Mouse (Mus musculus): ENCODE results near the gene Sympk. TPM values are rescaled to one million over a fixed set of nuclear protein-coding genes. Genes with fewer than 3 reads are reported as not detected.

Gene Sympk
- 10.4 and 11.8 TPM in 2 replicates for polyA plus RNA-seq (2015; fragmentation: Nextera tagmentation; extraction: Ambion mirVana)

- Histone ChIP-seq H3K4me1 (ENCODE audit: insufficient read depth, low read depth, low read length) (no peaks in the 10 kb centered on the region; the same call in 1 of the 2 replicates), H3K4me2 (replicated peaks; ENCODE audit: low read depth, low read length) (peak within 1 kb of the TSS; percentile 85), H3K27me3 (replicated peaks; ENCODE audit: insufficient read depth, low read length) (peaks cover 15% of the 10 kb centered on the region), H3K4me3 (ENCODE audit: low read depth, low read length) (peak within 1 kb of the TSS; percentile 88), H3K27ac (ENCODE audit: low read length) (peak within 1 kb of the TSS; percentile 57; the same call in 1 of the 2 replicates), H3K9ac (replicated peaks; ENCODE audit: low read depth) (peak within 1 kb of the TSS; percentile 62), H3K9me3 (ENCODE audit: low read length) (no peaks in the 10 kb centered on the region), H3K36me3 (ENCODE audit: insufficient read depth, low read length) (0 out of 2 replicates have a peak, but pooled peaks cover 5% of the 10 kb centered on the region)
- 0% methylated on average over 43 of the region's 50 CpGs for WGBS
- peak; percentile 98 for DNase-seq (ENCODE audit: low spot score)
- ATAC-seq, result peak; percentile 97
- no peak for TF ChIP-seq EP300 (IDR thresholded peaks at IDR 0.05)
- TF ChIP-seq CTCF (IDR thresholded peaks at IDR 0.05), result no peak
Observed at GRCm38 (mm10) chr7:19024096-19024506, at the start of gene Sympk. Sympk (plus strand) TSS chr7:19024377.

- no peak for ATAC-seq
- 66% methylated on average over 9 of the region's 9 CpGs for WGBS
- no peak for DNase-seq (ENCODE audit: low spot score)
- Histone ChIP-seq H3K4me2 (replicated peaks; ENCODE audit: low read depth, low read length) (no peak overlapping the region), H3K9ac (replicated peaks; ENCODE audit: low read depth) (no peak overlapping the region), H3K4me1 (ENCODE audit: insufficient read depth, low read depth, low read length) (no peaks in the 10 kb centered on the region), H3K27me3 (replicated peaks; ENCODE audit: insufficient read depth, low read length) (no peaks in the 10 kb centered on the region), H3K36me3 (ENCODE audit: insufficient read depth, low read length) (no peaks in the 10 kb centered on the region), H3K27ac (ENCODE audit: low read length) (no peak overlapping the region), H3K9me3 (ENCODE audit: low read length) (no peaks in the 10 kb centered on the region), H3K4me3 (ENCODE audit: low read depth, low read length) (no peak overlapping the region)
- TF ChIP-seq EP300 (IDR thresholded peaks at IDR 0.05) (no peak), CTCF (IDR thresholded peaks at IDR 0.05) (no peak)
Observed at GRCm38 (mm10) chr7:18978381-18978780, 45.8 kb upstream of the Sympk start.

GRCm38 (mm10) chr7:18986503-18986902 is 37.7 kb upstream of the Sympk start:
- H3K36me3 ChIP-seq (ENCODE audit: insufficient read depth, low read length), result no peaks in the 10 kb centered on the region
- 50% methylated on average over 2 of the region's 2 CpGs for WGBS
- H3K9me3 ChIP-seq (ENCODE audit: low read length), result no peaks in the 10 kb centered on the region
- no peak for TF ChIP-seq EP300 (IDR thresholded peaks at IDR 0.05)
- no peak for TF ChIP-seq CTCF (IDR thresholded peaks at IDR 0.05)
- H3K27me3 ChIP-seq (replicated peaks; ENCODE audit: insufficient read depth, low read length), result no peaks in the 10 kb centered on the region
- DNase-seq (ENCODE audit: low spot score), result no peak
- peaks cover 7% of the 10 kb centered on the region; the same call in 1 of the 2 replicates for H3K4me1 ChIP-seq (ENCODE audit: insufficient read depth, low read depth, low read length)
- no peak for ATAC-seq
- no peak overlapping the region for H3K27ac ChIP-seq (ENCODE audit: low read length)
- no peak overlapping the region for H3K4me2 ChIP-seq (replicated peaks; ENCODE audit: low read depth, low read length)
- H3K9ac ChIP-seq (replicated peaks; ENCODE audit: low read depth), result no peak overlapping the region
- no peak overlapping the region for H3K4me3 ChIP-seq (ENCODE audit: low read depth, low read length)

- DNase-seq (ENCODE audit: low spot score) (no peak), ATAC-seq (no peak)
- Histone ChIP-seq H3K9me3 (ENCODE audit: low read length) (no peaks in the 10 kb centered on the region), H3K4me1 (ENCODE audit: insufficient read depth, low read depth, low read length) (peaks cover 12% of the 10 kb centered on the region), H3K27me3 (replicated peaks; ENCODE audit: insufficient read depth, low read length) (0 out of 2 replicates have a peak, but pooled peaks cover 4% of the 10 kb centered on the region), H3K9ac (replicated peaks; ENCODE audit: low read depth) (no peak within 1 kb of the TSS), H3K4me2 (replicated peaks; ENCODE audit: low read depth, low read length) (no peak within 1 kb of the TSS), H3K4me3 (ENCODE audit: low read depth, low read length) (no peak within 1 kb of the TSS), H3K27ac (ENCODE audit: low read length) (no peak within 1 kb of the TSS), H3K36me3 (ENCODE audit: insufficient read depth, low read length) (no peaks in the 10 kb centered on the region)
- TF ChIP-seq EP300 (IDR thresholded peaks at IDR 0.05) (no peak), CTCF (IDR thresholded peaks at IDR 0.05) (no peak)
- 50% methylated on average over 2 of the region's 2 CpGs for WGBS
Observed at GRCm38 (mm10) chr7:18987100-18987499, 37.1 kb upstream of the Sympk start, which contains the start of gene Nanos2. Nanos2 (plus strand) TSS chr7:18987400.

- H3K36me3 ChIP-seq (ENCODE audit: insufficient read depth, low read length), result no peaks in the 10 kb centered on the region
Observed at GRCm38 (mm10) chr7:18987747-18988146, 36.4 kb upstream of the Sympk start.

GRCm38 (mm10) chr7:18988780-18989179 is 35.4 kb upstream of the Sympk start:
- DNase-seq (ENCODE audit: low spot score), result no peak
- H3K9ac ChIP-seq (replicated peaks; ENCODE audit: low read depth), result no peak overlapping the region

More at GRCm38 (mm10) chr7:18987747-18988146, 36.4 kb upstream of the Sympk start:
- WGBS, result 73% methylated on average over 13 of the region's 13 CpGs
- TF ChIP-seq EP300 (IDR thresholded peaks at IDR 0.05) (no peak), CTCF (IDR thresholded peaks at IDR 0.05) (no peak)
- 0 out of 2 replicates have a peak, but pooled peaks cover 4% of the 10 kb centered on the region for H3K27me3 ChIP-seq (replicated peaks; ENCODE audit: insufficient read depth, low read length)
- peaks cover 12% of the 10 kb centered on the region for H3K4me1 ChIP-seq (ENCODE audit: insufficient read depth, low read depth, low read length)
- ATAC-seq, result no peak
- H3K4me2 ChIP-seq (replicated peaks; ENCODE audit: low read depth, low read length), result no peak overlapping the region
- no peak overlapping the region for H3K4me3 ChIP-seq (ENCODE audit: low read depth, low read length)
- no peak for DNase-seq (ENCODE audit: low spot score)
- no peaks in the 10 kb centered on the region for H3K9me3 ChIP-seq (ENCODE audit: low read length)
- H3K9ac ChIP-seq (replicated peaks; ENCODE audit: low read depth), result no peak overlapping the region
- no peak overlapping the region for H3K27ac ChIP-seq (ENCODE audit: low read length)

More at GRCm38 (mm10) chr7:18988780-18989179, 35.4 kb upstream of the Sympk start:
- Histone ChIP-seq H3K36me3 (ENCODE audit: insufficient read depth, low read length) (no peaks in the 10 kb centered on the region), H3K4me1 (ENCODE audit: insufficient read depth, low read depth, low read length) (peaks cover 12% of the 10 kb centered on the region), H3K4me3 (ENCODE audit: low read depth, low read length) (no peak overlapping the region), H3K9me3 (ENCODE audit: low read length) (no peaks in the 10 kb centered on the region), H3K4me2 (replicated peaks; ENCODE audit: low read depth, low read length) (no peak overlapping the region), H3K27me3 (replicated peaks; ENCODE audit: insufficient read depth, low read length) (0 out of 2 replicates have a peak, but pooled peaks cover 4% of the 10 kb centered on the region), H3K27ac (ENCODE audit: low read length) (no peak overlapping the region)
- 69% methylated on average over 6 of the region's 6 CpGs for WGBS
- no peak for TF ChIP-seq CTCF (IDR thresholded peaks at IDR 0.05)
- TF ChIP-seq EP300 (IDR thresholded peaks at IDR 0.05), result no peak
- ATAC-seq, result no peak

Measured in lung, postnatal 0 days (tissue).